12 mouse cellular contexts compared by ENCODE assay signal in the genomic region with DNA sequence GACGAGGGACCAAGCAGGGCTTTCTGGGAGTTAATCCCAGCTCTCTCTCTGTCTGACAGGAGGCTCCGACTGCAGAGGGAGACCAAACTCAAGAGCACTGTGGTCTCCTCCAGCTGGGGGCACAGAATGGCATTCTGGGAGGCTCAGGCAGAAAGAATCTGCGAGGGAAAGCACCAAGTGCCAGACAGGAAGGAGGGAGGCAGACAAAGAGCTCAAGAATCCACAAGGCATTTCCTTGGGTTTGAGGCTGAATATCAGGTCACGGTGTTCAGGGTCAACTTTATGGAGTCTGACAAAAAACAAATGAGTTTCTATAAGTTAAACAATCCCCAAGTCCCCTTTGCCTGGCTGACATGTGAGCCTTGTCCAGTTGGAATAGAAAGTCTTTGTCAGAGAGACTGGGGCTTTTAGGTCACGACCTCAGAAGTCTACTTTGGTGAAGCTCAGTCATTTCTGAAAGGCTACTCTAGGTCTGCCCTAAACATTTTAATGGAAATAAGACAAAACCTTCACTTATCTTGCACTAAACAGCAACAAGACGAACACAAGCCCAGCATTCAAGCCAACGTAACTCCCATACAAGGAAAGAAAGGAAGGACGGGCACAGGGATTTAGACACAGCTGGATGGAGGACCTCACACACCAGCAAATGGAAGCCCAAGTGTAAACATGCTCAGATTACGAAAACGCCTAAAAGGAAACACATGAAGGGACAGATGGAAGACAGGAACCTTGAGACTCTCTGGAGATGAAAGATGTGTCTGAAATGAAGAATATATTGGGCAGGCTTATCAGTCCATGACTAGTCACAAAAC. TPM values are rescaled to one million over a fixed set of nuclear protein-coding genes. Genes with fewer than 3 reads are reported as not detected.
DNase-seq lines count a peak whose midpoint lies in the region; ATAC-seq lines count a peak whose summit lies in the region.
"Had no signal": no experiment of that assay in that cellular context is flagged by ENCODE, and none has a peak within 500 bp of the region (broad histone marks: within the 10 kb centered on the region; RNA-seq: fewer than 3 reads in every experiment).

No protein-coding gene starts in this region.

- ATAC-seq in kidney, embryonic 15.5 days (replicated peaks; ENCODE audit: low FRiP score), result 0 out of 2 replicates have a peak, but pooled peaks have one; percentile 19
- ATAC-seq in granulocyte monocyte progenitor cell, adult 5-6 weeks (replicated peaks; ENCODE audit: poor library complexity, severe bottlenecking), result no peak
- ATAC-seq: forebrain, postnatal 0 days; liver, embryonic 12.5 days; midbrain, embryonic 15.5 days had no signal

- H3K27me3 ChIP-seq in kidney, embryonic 15.5 days, result no peaks in the 10 kb centered on the region
- no peaks in the 10 kb centered on the region for H3K27me3 ChIP-seq in limb, embryonic 10.5 days (ENCODE audit: low read depth, poor library complexity, severe bottlenecking)
- H3K27me3 ChIP-seq: liver, embryonic 12.5 days; midbrain, embryonic 15.5 days had no signal

- H3K4me3 ChIP-seq in kidney, embryonic 15.5 days (replicated peaks), result no peak overlapping the region
- no peak overlapping the region for H3K4me3 ChIP-seq in limb, embryonic 10.5 days
- H3K4me3 ChIP-seq: liver, embryonic 12.5 days; midbrain, embryonic 15.5 days had no signal

- WGBS in kidney, embryonic 15.5 days, result 32% methylated on average over 10 of the region's 10 CpGs
- 36% methylated on average over 10 of the region's 10 CpGs for WGBS in limb, embryonic 10.5 days

- H3K9me3 ChIP-seq in kidney, embryonic 15.5 days (replicated peaks), result no peaks in the 10 kb centered on the region
- no peaks in the 10 kb centered on the region for H3K9me3 ChIP-seq in limb, embryonic 10.5 days (replicated peaks)
- H3K9me3 ChIP-seq: liver, embryonic 12.5 days; midbrain, embryonic 15.5 days had no signal

- peak overlapping the region; percentile 68 for H3K27ac ChIP-seq in kidney, embryonic 15.5 days
- peak overlapping the region; percentile 72 for H3K27ac ChIP-seq in limb, embryonic 10.5 days
- H3K27ac ChIP-seq: liver, embryonic 12.5 days; midbrain, embryonic 15.5 days had no signal

- H3K36me3 ChIP-seq in kidney, embryonic 15.5 days, result no peaks in the 10 kb centered on the region
- no peaks in the 10 kb centered on the region for H3K36me3 ChIP-seq in limb, embryonic 10.5 days
- H3K36me3 ChIP-seq: liver, embryonic 12.5 days; midbrain, embryonic 15.5 days had no signal

- no peak overlapping the region for H3K4me2 ChIP-seq in kidney, embryonic 15.5 days
- H3K4me2 ChIP-seq: liver, embryonic 12.5 days; midbrain, embryonic 15.5 days had no signal

- peaks cover 43% of the 10 kb centered on the region for H3K4me1 ChIP-seq in kidney, embryonic 15.5 days
- peaks cover 62% of the 10 kb centered on the region for H3K4me1 ChIP-seq in limb, embryonic 10.5 days
- H3K4me1 ChIP-seq: midbrain, embryonic 15.5 days had no signal

- DNase-seq in kidney, adult 9 months, result no peak
- DNase-seq in ovary, adult 18-20 months (ENCODE audit: low spot score), result peak; percentile 38
- DNase-seq in ovary, postnatal 10 days (ENCODE audit: low spot score), result no peak
- peak; percentile 44 for DNase-seq in limb, embryonic 10.5 days (ENCODE audit: low spot score)
- no peak for DNase-seq in T-cell, adult 2 months (ENCODE audit: low spot score)
- DNase-seq: adrenal gland, postnatal 10 days; forebrain, postnatal 0 days; kidney, adult 11 months had no signal

- H3K9ac ChIP-seq in kidney, embryonic 15.5 days, result no peak overlapping the region
- H3K9ac ChIP-seq: forebrain, postnatal 0 days; liver, embryonic 12.5 days; midbrain, embryonic 15.5 days had no signal

RNA-seq across cellular contexts. Expression of a gene that starts 47.8 kb away (rescaled TPM):
- polyA plus RNA-seq in kidney, embryonic 15.5 days (2015; fragmentation: Nextera tagmentation; extraction: Ambion mirVana), result 22.1 and 26.0 TPM in 2 replicates
- 52.8 and 58.2 TPM in 2 replicates for polyA plus RNA-seq in limb, embryonic 10.5 days (2016; fragmentation: Nextera tagmentation; extraction: Ambion mirVana)
- 0.90 and 2.1 TPM in 2 replicates for total RNA-seq in granulocyte monocyte progenitor cell, adult 5-6 weeks (2014; fragmentation: Nextera tagmentation)
- 1.0 and 1.8 TPM in 2 replicates for total RNA-seq in granulocyte monocyte progenitor cell, adult 5-6 weeks (2017)

Comparison
In these comparisons a context has a peak if more than half of its experiments do, and no peak if none do; other contexts are left out.
1. DNase-seq: peak in ovary, adult 18-20 months (single experiment) and limb, embryonic 10.5 days (single experiment); none in kidney, adult 9 months (single experiment), ovary, postnatal 10 days (single experiment) and T-cell, adult 2 months (single experiment).